Mouse (Mus musculus): ENCODE results near the gene Nxph1. TPM values are rescaled to one million over a fixed set of nuclear protein-coding genes. Genes with fewer than 3 reads are reported as not detected.

Nxph1 gene
- polyA plus RNA-seq, 1 experiment from 2014 or later, result 71.0 TPM

DNA sequence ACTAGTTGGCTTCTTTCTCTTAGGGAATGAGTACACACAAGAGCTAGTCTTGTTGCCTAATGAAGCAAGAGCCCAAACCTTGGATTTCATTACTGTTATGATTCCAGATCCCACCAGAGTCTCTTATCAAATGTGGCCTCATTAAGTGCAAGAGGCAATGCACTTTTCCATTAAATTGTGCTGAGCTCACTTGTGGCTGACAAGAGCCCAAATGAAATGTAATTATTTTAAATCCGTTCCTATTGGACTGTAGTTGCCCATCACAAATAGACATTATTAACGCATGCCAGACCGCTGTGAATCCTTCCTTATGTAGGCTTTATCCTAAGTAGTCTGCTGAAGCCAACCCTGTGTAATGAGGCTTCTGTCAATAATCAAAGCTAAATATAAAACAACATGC, 118.2 kb downstream of the Nxph1 start:
- no peaks in the 10 kb centered on the region for H3K36me3 ChIP-seq
- WGBS, result 64% methylated on average over 3 of the region's 3 CpGs
- H3K27me3 ChIP-seq, result no peaks in the 10 kb centered on the region
- H3K4me1 ChIP-seq (replicated peaks), result 0 out of 2 replicates have a peak, but pooled peaks cover 5% of the 10 kb centered on the region
- H3K4me3 ChIP-seq, result no peak overlapping the region
- H3K27ac ChIP-seq (replicated peaks), result no peak overlapping the region
- no peak overlapping the region for H3K9ac ChIP-seq
- H3K4me2 ChIP-seq, result no peak overlapping the region
- ATAC-seq (ENCODE audit: low read depth), result no peak
- no peaks in the 10 kb centered on the region for H3K9me3 ChIP-seq

DNA sequence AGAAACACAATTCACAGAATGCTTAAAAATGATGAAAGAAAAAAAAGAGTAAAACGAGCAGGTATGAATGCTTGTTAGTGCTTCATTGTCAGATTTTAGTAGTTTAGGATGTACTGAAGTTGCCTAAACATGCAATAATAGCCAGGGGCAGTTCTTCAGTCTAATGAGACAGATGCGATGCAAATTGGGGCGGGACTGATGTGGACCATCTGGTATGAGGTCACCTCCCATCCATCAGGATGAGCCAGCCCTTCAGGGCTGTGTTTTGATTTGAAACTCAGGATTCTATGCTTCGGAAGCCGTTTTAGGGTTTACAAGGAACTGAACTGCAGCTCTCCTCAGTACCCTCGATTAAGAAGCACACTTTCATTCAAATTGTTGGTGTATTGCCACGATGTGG, 121.7 kb downstream of the Nxph1 start:
- no peaks in the 10 kb centered on the region for H3K9me3 ChIP-seq
- H3K27me3 ChIP-seq, result no peaks in the 10 kb centered on the region
- ATAC-seq (ENCODE audit: low read depth), result peak; percentile 56; the same call in 1 of the 2 replicates
- no peak overlapping the region for H3K4me3 ChIP-seq
- 0 out of 2 replicates have a peak, but pooled peaks cover 5% of the 10 kb centered on the region for H3K4me1 ChIP-seq (replicated peaks)
- no peak overlapping the region for H3K27ac ChIP-seq (replicated peaks)
- H3K9ac ChIP-seq, result no peak overlapping the region
- 67% methylated on average over 7 of the region's 7 CpGs for WGBS
- H3K36me3 ChIP-seq, result no peaks in the 10 kb centered on the region
- no peak overlapping the region for H3K4me2 ChIP-seq

GRCm38 (mm10) chr6:9076463-9076862, 128.2 kb downstream of the Nxph1 start:
- Histone ChIP-seq H3K4me2 (no peak overlapping the region), H3K9ac (no peak overlapping the region), H3K4me3 (no peak overlapping the region), H3K9me3 (no peaks in the 10 kb centered on the region), H3K27me3 (no peaks in the 10 kb centered on the region), H3K4me1 (replicated peaks) (no peaks in the 10 kb centered on the region), H3K36me3 (no peaks in the 10 kb centered on the region), H3K27ac (replicated peaks) (no peak overlapping the region)
- ATAC-seq (ENCODE audit: low read depth), result no peak
- WGBS, result 73% methylated on average over 2 of the region's 2 CpGs

DNA sequence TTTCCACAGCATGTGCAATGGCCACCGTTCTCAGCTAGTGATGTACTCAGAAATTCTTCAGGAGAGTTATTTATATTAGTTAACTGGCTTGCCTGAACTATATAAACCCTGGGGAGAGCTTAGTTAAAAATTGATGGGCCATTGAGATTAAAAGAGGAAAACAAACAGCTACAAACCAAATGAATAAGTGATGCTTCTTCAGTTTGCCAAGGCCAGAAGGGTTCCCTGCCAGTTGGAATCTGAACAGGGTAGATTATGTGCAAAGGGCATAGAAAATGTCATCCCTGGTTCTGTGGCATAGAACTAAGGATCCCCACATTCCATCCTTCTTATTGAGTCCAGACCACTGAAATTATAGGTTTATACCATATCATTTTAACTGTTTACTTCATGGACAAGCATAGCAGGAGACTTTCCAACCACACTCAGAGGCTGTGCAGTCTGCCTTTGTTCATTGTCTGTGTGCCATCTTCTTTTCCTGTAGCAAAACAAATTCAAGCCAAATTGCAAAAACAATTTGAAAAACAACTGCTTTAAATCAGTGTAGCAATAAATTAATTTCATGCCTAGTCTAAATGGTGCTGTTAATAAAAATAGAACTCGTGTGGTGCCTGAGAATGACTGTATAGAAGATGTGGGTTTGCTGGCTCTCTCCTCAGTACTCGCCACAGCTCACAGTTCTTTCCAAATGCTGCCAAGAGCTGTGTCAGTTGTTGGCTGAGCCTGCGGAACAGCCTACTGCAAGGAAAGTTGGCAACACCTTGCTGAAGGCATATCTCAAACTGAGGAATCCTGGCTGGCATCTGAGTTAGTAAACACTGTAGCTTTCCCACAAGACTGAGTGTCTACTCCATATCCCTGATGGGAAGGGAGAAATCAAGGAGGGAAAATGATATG, 129.8 kb downstream of the Nxph1 start:
- no peak overlapping the region for H3K4me3 ChIP-seq
- no peak overlapping the region for H3K4me2 ChIP-seq
- no peaks in the 10 kb centered on the region for H3K27me3 ChIP-seq
- no peak overlapping the region for H3K27ac ChIP-seq (replicated peaks)
- WGBS, result 68% methylated on average over 4 of the region's 4 CpGs
- no peak for ATAC-seq (ENCODE audit: low read depth)
- no peaks in the 10 kb centered on the region for H3K4me1 ChIP-seq (replicated peaks)
- no peaks in the 10 kb centered on the region for H3K9me3 ChIP-seq
- H3K36me3 ChIP-seq, result no peaks in the 10 kb centered on the region
- H3K9ac ChIP-seq, result no peak overlapping the region

DNA sequence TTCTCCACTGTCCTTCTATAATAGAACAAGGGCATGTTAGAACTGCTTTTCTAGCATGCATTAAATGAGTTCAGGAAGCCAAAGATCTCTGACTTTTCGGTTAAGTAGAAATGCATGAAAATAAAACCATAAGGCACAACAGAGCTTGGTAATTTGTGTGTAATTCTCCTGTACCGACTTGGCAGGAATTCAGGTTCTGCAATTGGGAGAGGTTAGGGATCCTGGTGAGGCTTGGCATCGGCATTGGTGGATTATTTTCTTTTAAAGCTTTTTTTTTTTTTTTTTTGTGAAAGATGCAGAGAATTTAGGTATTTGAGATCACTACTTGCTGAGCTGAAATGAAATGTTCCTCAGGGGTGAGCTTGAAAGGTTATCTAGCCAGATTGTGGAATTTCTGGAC, 135.6 kb downstream of the Nxph1 start:
- no peak overlapping the region for H3K9ac ChIP-seq
- ATAC-seq (ENCODE audit: low read depth), result no peak
- no peaks in the 10 kb centered on the region for H3K4me1 ChIP-seq (replicated peaks)
- H3K27me3 ChIP-seq, result no peaks in the 10 kb centered on the region
- H3K27ac ChIP-seq (replicated peaks), result no peak overlapping the region
- H3K4me3 ChIP-seq, result no peak overlapping the region
- H3K4me2 ChIP-seq, result no peak overlapping the region
- 78% methylated on average over 3 of the region's 3 CpGs for WGBS
- H3K9me3 ChIP-seq, result no peaks in the 10 kb centered on the region
- H3K36me3 ChIP-seq, result no peaks in the 10 kb centered on the region

DNA sequence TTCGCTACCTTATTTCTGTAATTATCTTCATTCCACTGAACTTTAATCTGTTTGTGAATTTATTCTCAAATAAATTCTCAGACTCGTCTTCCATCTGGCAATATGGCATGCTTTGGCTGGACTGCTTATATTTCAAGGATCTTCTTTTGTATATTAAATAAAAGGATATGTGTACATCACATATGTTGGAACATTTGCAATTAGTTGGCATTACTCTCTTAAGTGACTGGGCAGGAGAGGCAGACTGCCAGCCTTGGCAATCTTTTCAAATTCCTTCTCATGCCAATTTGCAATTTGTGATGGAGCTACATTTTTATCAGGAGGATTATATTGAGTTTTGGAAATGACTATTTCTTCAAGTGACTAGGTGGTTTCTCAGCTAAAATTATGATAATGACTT, 149.1 kb downstream of the Nxph1 start:
- Histone ChIP-seq H3K4me1 (replicated peaks) (no peaks in the 10 kb centered on the region), H3K4me2 (no peak overlapping the region), H3K36me3 (no peaks in the 10 kb centered on the region), H3K27me3 (no peaks in the 10 kb centered on the region), H3K9me3 (no peaks in the 10 kb centered on the region), H3K9ac (no peak overlapping the region), H3K27ac (replicated peaks) (no peak overlapping the region), H3K4me3 (no peak overlapping the region)
- no peak for ATAC-seq (ENCODE audit: low read depth)
- WGBS, result 82% methylated on average over 2 of the region's 2 CpGs

DNA sequence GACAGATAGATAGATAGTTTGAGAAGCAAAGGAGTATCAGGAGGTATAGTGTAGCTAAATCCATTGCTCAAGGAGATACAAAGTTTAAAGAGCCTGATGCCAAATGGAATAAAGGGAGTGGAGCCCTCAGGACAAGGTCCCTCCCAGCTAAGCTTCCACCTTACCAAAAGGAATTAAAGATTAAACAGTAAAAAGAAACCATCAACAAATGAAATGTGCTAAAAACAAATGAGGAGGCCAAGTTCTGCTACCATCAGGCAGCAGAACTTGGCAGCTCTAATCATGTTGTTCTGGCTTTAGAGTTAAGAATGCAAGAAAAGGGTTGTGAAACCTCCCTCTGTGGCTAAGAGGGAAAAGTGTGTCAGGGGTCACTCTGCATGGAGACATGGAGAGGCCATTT, 159.1 kb downstream of the Nxph1 start:
- Histone ChIP-seq H3K4me1 (replicated peaks) (no peaks in the 10 kb centered on the region), H3K36me3 (no peaks in the 10 kb centered on the region), H3K27me3 (no peaks in the 10 kb centered on the region), H3K4me2 (no peak overlapping the region), H3K9me3 (no peaks in the 10 kb centered on the region), H3K27ac (replicated peaks) (no peak overlapping the region), H3K9ac (no peak overlapping the region), H3K4me3 (no peak overlapping the region)
- no peak for ATAC-seq (ENCODE audit: low read depth)

GRCm38 (mm10) chr6:9119136-9119535, 170.9 kb downstream of the Nxph1 start:
- Histone ChIP-seq H3K4me1 (replicated peaks) (0 out of 2 replicates have a peak, but pooled peaks cover under 1% of the 10 kb centered on the region), H3K4me2 (no peak overlapping the region), H3K27ac (replicated peaks) (no peak overlapping the region), H3K9me3 (no peaks in the 10 kb centered on the region), H3K36me3 (no peaks in the 10 kb centered on the region), H3K9ac (no peak overlapping the region), H3K27me3 (no peaks in the 10 kb centered on the region), H3K4me3 (no peak overlapping the region)
- WGBS, result 82% methylated on average over 2 of the region's 2 CpGs
- ATAC-seq (ENCODE audit: low read depth), result no peak

DNA sequence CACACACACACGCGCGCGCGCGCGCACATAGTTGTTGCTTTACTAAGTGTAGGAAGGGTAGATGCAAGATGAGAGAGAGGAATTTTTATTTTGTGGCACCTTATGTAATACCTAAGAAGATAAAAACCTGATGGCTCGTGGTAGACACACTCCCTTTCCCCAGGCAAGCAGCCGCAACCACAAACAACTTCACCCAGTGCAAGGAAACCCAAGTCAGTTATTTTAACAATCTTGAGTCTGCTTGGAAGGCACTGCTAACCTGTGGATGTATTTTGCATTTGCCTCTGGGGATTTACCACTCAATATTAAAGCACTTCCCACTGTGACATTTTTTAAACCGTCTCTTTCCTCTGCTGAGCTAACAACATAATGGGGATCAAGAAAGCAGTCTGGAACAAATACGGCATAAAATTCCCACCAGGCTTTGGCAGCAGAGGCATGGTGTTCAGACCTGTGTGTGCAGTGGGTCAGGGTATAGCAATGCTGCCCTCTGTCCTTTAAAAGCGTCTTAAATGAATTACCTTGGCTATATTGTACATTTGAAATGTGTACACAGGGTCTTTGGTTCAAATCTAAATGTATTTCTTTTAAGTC, 176.2 kb downstream of the Nxph1 start:
- H3K4me3 ChIP-seq, result no peak overlapping the region
- no peaks in the 10 kb centered on the region for H3K9me3 ChIP-seq
- H3K9ac ChIP-seq, result no peak overlapping the region
- WGBS, result 80% methylated on average over 12 of the region's 12 CpGs
- H3K27me3 ChIP-seq, result no peaks in the 10 kb centered on the region
- no peak overlapping the region for H3K4me2 ChIP-seq
- no peak overlapping the region for H3K27ac ChIP-seq (replicated peaks)
- H3K4me1 ChIP-seq (replicated peaks), result peaks cover 6% of the 10 kb centered on the region
- H3K36me3 ChIP-seq, result no peaks in the 10 kb centered on the region
- ATAC-seq (ENCODE audit: low read depth), result no peak

DNA sequence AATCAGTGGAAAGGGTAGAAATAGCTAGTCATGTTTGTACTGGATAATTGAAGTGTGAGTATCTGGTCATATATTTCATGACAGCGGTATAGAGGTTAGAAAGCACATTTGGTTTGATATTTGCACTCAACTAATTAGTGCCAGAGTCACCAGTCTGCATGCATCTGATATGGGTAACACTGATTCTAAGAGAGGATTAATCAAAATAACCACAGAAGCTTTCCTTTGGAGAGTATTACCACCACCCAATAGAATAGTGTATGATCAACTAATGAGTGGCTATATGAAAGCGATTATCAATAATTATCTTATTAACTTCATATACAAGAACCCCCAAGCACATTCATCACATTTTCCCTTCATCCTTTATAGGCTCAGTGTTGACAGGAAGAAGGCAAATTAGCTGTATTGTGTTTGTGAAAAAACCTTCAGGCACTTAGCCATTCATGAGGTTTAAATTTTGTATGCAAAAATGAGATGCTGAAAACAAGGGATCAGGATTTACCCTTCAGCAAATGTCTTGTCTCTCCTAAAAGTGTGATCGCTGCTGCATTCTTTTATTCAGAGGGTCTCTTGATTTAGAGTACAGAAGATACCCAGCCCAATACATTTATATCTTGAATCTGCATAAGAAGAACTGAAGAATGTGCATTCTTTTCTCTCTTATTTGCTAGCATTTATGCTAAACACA, 185.5 kb downstream of the Nxph1 start:
- no peak overlapping the region for H3K4me2 ChIP-seq
- 72% methylated on average over 3 of the region's 3 CpGs for WGBS
- no peak for ATAC-seq (ENCODE audit: low read depth)

GRCm38 (mm10) chr6:9147966-9148365, 199.7 kb downstream of the Nxph1 start:
- Histone ChIP-seq H3K36me3 (no peaks in the 10 kb centered on the region), H3K27me3 (no peaks in the 10 kb centered on the region), H3K27ac (replicated peaks) (no peak overlapping the region), H3K9me3 (no peaks in the 10 kb centered on the region), H3K9ac (no peak overlapping the region), H3K4me1 (replicated peaks) (peaks cover 14% of the 10 kb centered on the region), H3K4me3 (no peak overlapping the region), H3K4me2 (no peak overlapping the region)
- ATAC-seq (ENCODE audit: low read depth), result no peak

More for the DNA sequence above, 185.5 kb downstream of the Nxph1 start:
- H3K4me3 ChIP-seq, result no peak overlapping the region
- H3K9ac ChIP-seq, result no peak overlapping the region
- H3K27me3 ChIP-seq, result no peaks in the 10 kb centered on the region
- H3K27ac ChIP-seq (replicated peaks), result no peak overlapping the region
- H3K9me3 ChIP-seq, result no peaks in the 10 kb centered on the region
- H3K4me1 ChIP-seq (replicated peaks), result no peaks in the 10 kb centered on the region
- no peaks in the 10 kb centered on the region for H3K36me3 ChIP-seq

- no peak overlapping the region for H3K9ac ChIP-seq
- ATAC-seq (ENCODE audit: low read depth), result 0 out of 2 replicates have a peak, but pooled peaks have one; percentile 50
- H3K27me3 ChIP-seq, result no peaks in the 10 kb centered on the region
- H3K36me3 ChIP-seq, result no peaks in the 10 kb centered on the region
- no peak overlapping the region for H3K4me2 ChIP-seq
- H3K27ac ChIP-seq (replicated peaks), result no peak overlapping the region
- peaks cover 14% of the 10 kb centered on the region for H3K4me1 ChIP-seq (replicated peaks)
- WGBS, result 24% methylated on average over 1 of the region's 1 CpGs
- no peaks in the 10 kb centered on the region for H3K9me3 ChIP-seq
- H3K4me3 ChIP-seq, result no peak overlapping the region
Observed at GRCm38 (mm10) chr6:9149791-9150190, 201.6 kb downstream of the Nxph1 start.

Measured in neural tube, embryonic 13.5 days (tissue).